Mouse (Mus musculus): ENCODE data around the gene Cgnl1.
A peak's percentile ranks its signal among the peaks of the same experiment; 100 is the strongest.

The Cgnl1 gene

DNA sequence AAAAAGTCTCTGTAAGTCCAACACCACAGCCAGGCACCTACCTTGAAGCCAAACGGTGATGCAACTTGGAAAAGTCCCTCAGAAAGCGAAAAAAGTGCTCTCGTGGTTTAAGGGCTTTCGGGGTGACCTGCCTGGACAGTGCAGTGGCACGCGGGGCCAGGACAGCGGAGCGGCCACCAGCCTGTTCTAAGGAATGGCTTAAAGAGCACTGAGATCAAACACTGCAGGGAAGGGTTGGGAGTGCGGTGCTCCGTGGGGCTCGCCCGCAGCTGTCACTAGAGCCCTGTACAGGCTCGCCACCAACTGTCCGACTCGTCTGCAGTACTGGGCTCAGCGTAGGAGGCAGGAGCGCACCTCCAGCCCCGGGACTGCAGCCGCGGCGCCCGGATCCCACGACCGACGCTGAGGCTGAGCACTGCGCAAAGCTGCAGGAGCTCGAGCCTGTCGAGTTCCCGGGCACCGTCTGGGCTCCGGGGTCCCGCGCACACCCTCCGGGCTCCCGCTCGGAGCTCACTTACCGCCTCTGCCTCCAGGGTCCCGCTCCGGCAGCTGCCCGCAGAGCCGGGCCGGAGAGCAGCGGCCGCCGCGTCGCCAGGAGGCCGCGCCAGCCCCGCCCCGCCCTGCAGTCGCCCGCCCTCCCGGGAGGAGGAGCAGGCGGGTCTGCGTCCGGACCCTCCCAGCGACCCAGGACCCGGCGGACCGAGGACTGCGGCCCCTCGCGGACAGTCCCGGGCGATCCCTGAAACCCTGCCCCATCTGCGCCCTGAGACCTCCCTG lies at the start of gene Cgnl1:
Gene Cgnl1 (minus strand): TSS at position 612 of the 777 bp plus-strand sequence.
- DNase-seq (ENCODE audit: low read depth), result no peak

DNA sequence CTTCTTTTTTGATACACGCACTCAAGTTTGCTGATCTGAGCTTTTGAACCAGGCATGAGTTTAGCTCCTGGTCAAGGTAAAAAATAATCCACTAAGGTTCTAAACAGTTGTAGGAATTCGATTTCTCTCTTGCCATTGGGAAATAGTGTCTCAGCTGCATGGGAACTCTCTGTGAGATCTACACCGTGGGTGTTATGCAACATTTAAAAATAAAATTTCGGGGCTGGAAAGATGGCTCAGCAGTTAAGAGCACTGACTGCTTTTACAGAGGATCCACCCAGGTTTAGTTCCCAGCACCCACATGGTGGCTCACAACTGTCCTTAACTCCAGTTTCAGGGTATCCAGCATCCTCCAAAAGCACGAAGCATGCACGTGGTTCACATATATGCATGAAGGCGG lies 47.1 kb upstream of the Cgnl1 start:
- DNase-seq (ENCODE audit: low read depth), result no peak

DNA sequence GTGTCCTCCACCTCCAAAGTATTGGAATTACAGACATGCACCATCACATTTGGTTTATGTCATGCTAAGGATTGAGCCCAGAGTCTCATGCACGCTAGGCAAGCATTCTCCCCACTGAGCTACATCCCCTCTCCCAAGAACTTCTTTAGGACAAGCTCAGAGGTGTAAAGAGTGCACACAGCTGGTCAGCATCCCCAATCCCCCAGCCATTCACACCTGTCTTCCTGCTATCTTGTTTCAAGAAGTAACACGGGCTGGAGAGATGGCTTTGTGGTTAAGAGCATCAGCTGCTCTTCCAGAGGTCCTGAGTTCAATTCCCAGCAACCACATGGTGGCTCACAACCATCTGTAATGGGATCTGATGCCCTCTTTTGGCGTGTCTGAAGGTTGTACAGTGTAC lies 44.7 kb upstream of the Cgnl1 start:
- no peak for DNase-seq (ENCODE audit: low read depth)

DNA sequence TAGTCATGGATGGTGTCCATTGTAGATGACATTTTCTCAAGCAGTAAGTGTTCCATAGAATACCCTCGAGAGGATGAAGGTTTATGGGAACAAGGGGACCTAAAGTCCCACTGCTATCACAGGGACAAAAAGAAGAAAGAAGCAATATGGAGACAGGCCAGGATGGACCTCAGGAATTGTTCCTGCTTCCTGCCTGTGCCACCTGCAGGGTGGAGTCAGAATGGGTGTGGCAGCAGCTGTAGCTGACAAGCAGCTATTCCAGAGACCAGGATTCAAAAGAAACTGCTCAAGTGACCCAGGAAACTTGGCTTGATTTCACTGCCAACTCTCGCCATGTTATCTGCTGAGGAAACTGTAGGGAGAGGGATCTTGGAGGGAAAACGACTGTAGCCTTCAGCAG lies 42.2 kb upstream of the Cgnl1 start:
- DNase-seq (ENCODE audit: low read depth), result no peak

DNA sequence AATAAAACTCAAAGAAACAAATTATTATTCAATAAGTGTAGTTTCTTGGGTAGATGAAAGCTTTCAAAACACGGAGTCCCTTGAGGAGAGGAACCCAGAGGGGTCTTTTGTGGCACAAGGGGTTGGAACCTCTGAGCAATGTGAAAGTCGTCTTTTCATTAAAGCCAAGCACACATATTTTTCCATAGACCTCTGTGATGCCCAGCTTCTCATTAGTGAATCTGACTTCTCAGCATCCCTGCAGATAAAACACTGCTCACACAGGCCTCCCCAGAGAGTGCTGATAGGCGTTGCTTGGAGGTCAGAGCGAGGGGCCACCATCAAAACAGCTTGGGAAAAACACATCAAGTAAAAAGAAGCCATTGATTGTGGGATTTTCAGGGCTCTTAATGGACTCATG lies 41.5 kb upstream of the Cgnl1 start:
- no peak for DNase-seq (ENCODE audit: low read depth)

DNA sequence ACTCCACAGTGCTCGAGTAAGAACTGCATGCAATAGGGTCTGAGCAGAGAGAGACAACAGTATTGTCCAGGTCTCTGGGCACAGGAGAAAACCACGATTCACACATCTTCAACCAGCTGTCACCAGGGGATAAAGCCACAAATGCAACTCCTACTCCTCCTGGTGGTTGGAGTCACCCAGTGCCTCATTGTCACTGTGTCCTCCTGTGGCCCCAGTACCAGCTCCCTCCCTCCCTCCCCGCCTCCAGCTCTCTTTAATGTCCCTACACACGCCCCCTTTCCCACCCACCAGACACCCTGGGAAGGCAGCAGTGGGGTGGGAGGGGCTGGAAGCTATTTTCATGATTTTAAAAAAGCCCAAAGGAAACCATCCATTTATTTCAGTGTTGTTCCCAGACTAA lies 41.0 kb upstream of the Cgnl1 start:
- DNase-seq (ENCODE audit: low read depth), result no peak

DNA sequence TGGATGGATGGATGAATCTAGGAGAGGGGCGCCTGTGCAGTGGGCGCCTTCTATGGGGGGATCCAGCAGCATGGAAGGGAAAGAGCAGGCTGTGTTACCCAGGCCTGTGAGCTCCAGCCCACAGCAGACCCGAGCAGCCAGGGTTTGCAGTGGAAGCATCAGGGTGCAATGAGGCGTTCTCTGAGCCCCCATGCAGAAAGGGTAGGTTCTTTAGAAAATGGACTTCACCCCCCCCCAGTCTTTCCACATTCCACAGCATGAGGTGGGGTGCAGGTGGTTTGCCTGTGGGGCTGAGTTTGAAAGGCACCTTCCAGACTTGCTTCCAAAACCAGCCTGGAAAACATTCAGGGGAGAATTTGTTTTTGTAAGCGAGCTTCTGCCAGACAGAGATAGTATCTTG lies 40.0 kb upstream of the Cgnl1 start:
- no peak for DNase-seq (ENCODE audit: low read depth)

DNA sequence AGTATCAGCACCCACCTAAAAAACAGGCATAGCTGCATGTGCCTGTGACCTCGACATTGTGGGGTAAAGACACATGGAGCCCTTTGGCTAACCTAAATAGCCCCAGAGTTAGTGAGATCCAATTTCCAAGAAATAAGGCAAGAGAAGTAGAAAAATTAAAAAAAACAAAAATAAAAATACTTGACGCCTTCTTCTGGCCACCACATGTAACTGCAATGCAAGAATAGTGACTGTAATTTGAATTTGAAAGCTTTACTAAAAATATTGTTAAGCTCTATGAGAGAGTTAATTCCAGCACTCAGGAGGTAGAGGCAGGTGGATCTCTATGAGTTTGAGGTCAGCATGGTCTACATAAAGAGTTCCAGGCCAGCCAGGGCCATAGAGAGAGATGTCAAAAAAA lies 39.3 kb upstream of the Cgnl1 start:
- DNase-seq (ENCODE audit: low read depth), result no peak

DNA sequence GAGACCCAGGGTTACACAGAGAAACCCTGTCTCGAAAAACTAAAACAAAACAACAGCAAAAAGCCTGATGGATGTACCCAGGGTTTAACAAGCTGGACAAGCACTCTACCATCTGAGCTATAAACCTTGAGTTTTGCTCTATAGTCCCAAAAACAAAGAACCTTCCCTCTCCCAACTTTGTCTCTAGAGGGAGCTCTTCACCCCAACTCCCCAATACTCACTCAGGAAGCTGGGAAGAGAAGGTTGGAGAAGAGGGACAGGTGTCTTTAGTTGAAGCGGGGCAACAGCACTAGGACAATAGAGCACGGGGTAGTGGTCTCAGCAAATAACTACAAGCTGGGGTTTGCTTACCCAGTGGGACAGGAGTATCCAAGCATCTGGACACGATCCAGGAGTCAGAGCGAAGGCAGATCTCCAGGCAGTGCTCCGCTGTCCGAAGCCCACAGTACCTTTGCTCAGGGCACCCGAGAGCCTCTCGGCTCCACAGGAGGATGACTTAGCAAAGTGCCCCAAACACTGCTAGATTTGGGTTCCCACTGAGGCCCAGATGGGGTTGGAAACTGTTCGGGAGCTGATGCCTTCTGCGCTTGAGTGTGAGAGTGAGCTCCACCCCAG lies 37.3 kb upstream of the Cgnl1 start:
- DNase-seq (ENCODE audit: low read depth), result no peak

DNA sequence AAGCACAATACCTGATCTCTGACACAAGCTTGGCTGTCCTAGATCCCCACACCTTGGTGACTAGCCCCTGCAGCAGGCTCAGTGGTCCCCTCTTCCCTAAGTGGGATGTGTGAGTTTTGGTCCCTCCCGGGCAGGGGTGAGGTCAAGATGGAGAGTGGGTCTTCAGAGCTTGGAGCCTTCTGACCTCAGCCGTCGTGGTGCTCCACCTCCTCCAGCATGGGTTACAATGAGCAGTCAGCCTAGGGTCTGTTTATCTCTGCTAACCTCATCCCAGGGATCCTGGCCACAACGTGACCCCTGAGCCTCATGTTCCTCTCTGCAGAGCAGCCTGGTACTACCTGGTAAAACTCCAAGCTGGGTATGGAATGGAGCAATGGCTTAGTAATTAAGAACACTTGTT lies 36.4 kb upstream of the Cgnl1 start:
- no peak for DNase-seq (ENCODE audit: low read depth)

DNA sequence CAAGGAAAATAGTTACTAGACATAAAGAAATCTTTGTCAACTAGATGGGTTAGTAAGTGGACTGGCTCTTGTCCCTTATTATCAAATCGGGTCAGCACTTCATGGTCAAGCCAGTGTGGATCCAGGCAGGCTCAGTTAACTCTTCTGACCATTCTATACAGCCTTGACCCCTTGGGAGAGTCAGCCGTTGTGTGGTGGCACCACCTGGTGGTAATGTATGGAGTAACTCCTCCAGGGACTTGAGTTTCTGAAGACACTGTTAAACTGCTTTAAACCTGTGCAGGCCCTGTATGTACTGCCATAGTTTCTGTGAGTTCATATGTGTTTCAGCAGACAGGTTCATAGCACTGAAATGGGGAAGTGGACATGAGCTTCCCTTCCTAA lies 35.0 kb upstream of the Cgnl1 start:
- peak; percentile 31 for DNase-seq (ENCODE audit: low read depth)

DNA sequence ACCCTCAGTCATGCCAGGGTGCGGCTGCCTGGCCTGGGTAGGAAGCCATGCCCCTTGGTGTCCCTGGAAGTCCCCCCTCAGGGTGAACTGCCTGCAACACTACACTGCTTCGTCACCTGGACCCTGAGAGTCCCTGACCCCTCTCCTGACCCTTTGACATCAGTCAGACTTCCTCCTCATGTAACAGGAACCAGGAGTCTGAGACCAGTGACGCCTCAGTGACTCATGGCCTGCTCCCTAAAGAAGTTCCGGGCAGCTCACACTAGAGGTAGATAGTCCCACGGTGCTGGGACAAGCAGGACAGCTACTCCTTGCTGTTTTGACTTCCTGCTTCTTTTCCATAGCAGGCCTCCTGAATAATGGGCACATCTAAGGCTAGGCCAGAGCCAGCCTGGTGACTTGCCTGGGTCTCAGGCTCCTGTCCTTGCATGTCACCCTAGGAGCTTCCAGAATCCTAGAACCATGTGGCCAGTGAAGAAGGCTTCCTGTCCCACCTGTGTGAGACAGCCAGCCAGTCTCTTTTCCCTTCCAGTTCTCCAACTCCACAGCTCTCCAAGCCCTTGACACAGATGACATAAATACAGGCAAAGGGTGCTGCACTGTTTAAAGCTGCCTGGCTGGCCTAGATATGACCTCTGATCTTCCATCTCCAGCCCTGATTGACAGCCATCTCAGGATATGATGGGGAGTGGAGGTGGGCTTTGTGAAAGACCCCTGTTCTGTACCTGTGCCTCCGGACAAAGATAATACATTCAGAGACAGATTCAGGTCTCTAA lies 34.4 kb upstream of the Cgnl1 start:
- no peak for DNase-seq (ENCODE audit: low read depth)

DNA sequence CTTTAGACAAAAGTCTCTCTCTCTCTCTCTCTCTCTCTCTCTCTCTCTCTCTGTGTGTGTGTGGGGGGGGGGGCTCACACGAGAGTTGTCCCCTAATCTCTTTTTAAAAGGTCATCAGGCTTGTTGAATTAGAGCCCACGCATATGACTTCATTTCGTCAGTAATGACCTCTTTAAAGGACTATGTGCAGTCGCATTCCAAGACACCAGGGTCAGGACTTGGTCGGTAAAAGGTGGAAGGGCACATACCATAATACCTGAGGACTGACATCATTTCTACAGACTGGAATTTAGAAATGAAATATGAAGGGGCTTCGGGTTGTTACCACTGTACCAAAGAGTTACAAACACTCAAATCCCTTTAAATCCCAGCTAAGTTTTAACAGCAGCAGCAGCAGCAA lies 32.7 kb upstream of the Cgnl1 start:
- no peak for DNase-seq (ENCODE audit: low read depth)

DNA sequence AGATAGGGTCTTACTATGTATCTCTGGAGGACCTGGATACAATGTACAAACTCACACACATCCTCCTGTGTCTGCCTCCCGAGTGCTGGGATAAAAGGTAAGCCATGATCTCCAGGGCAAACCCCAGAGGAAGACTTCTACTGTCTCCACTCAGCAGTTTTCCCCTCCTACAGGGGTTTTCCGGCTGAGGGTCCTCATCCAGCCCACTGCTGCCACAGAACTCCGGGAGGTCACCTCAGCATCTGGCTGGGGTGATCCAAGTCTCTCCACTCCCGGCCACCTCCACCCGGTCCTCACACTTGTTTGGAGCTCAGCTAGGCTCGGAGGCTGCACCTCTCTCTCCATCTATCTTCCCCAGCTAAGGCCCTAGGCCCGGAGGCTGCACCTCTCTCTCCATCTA lies 31.9 kb upstream of the Cgnl1 start:
- no peak for DNase-seq (ENCODE audit: low read depth)

DNA sequence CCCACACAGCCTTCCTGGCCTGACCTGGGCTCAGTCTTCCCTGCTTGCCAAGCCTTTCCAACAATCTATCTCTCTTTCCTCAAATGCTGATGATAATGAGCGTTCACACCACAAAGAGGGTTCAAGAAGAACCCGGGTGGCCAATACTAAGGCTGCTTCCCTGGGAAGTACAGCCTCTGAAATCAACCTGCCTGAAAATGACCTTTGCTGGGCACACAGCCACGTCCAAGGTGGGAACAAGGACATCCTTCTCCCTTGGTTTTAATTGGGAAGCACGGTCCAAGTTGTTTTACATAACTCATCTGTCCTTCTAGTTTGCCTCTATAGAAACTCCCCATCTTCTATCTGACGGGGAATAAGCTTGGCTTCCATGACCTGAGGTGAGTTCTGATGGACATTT lies 28.2 kb upstream of the Cgnl1 start:
- no peak for DNase-seq (ENCODE audit: low read depth)

DNA sequence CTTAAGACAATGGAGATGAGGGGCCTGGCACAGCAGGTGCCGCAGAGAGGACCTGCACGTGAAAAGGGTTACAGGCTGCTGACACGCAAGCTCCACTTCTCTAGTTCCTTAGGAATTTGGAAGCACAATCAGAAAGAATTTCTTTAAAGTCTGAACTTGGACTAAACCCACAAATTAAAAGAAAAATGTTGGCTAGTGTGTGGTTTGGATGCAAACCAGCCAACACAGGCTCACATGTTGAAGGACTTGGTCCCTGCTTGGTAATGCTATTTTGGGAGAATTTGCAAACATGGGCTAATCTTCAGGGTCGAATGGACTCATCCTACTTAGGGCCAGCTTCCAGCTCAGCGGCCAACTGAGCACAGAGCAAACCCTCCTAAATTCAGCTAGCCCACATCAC lies 26.8 kb upstream of the Cgnl1 start:
- DNase-seq (ENCODE audit: low read depth), result no peak

DNA sequence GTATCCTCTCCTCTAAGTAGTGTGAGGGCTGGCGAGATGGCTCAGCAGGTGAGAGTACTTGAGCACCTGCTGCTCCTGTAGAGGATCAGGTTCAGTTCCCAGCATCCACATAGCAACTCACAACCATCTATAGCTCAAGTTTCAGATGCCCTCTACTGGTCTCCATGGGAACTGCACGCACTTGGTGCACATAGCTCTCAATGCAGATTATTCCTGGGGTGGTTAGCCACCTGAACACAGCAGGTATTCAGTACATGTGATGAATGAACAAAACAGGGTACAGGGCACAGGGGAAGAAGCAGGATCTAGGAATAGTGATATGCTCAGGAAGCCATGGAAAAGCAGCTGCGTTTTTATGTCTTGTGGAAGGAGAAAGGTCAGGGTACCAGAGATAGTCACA lies 6.0 kb upstream of the Cgnl1 start:
- DNase-seq (ENCODE audit: low read depth), result no peak

DNA sequence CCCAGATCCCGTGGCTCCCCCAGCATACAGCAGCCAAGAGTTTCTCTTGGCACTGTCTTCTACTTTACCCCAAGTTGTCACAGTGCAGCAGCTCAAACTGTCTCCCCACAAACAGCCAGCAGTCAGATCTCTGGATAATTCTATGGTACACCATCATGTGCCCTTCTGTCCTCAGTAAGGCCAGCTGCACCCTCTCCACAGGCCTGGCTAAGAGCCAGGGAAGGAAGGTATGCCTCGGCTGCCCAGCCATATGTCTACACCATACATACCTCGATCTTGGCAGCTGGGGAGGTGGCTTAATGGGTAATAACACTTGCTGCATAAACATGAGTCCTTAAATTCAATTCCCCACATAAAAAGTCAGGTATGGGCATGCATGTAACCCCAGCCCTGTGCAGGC lies 4.9 kb upstream of the Cgnl1 start:
- no peak for DNase-seq (ENCODE audit: low read depth)

DNA sequence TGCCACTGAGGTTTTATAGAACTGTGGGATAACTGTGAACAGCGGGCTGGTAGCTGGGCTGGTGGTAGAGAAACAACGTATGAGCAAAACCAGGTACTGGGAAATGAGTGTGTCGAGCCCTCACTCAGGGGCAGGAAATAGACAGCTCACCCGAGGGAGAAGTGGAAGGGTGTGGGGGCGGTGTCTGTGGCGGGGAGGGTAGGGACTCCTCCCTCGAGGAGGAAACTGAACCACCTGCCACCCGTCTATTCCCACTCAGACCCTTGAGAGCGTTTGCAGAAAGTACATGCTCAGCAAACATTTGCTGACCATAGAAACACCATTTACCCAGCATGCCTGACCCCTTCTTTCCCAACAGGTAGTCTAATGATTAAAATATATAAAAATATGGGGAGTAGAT lies 2.2 kb upstream of the Cgnl1 start:
- DNase-seq (ENCODE audit: low read depth), result no peak

DNA sequence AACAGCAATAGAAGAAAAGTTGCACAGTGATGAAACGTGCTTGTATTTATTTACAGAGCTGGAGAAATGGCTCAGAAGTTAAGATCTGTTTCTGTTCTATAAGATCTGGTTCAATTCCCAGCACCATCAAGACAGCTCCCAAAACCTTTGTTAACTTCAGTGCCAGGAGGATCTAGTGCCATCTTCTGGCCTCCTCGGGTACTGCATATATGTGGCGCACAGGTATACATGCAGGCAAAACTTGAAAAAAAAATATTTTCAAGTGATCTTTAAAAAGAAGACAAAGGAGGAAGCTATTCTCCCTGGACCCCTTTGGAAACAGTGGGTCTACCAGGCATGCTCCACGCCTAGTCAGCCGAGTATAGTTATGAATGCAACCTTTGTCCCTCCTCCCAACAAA lies 936 bp upstream of the Cgnl1 start:
- peak; percentile 59 for DNase-seq (ENCODE audit: low read depth)

DNA sequence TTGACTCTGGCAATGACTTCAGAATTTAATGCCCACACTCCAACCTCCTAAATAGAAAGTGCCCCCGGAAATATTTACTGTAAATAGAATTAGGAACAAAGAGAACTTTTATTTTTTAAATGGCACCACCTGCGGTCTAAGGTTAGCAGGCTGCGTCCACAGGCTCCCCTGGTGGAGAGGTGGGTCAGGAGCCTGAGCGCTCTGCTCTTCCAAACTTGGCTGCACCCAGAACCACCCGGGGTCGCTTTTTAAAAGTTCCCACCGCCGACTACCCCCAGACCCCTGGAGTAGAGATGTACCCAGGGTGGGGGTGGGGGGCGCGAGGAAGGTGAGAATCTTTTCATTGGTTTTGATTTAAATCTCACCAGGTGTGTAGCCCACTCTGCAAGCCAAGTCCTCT lies 918 bp downstream of the Cgnl1 start:
- no peak for DNase-seq (ENCODE audit: low read depth)

DNA sequence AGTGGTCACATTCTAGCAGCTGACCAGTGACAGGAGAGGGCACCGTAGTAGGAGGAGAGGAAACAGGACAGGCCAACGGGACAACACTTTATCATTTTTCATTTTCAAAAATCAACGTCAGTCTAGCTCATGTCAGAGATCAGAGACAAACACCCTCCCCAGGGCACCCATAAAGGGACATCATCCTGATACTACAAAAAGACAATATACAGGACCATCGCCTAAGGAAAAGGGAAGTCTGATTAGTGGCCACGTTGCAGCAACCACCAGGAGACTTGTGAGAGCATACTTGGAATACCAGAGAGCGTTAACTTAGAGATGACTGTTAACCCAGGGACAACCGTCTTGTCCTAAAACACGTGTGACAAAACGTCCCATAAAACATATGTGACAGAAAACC lies 1.7 kb downstream of the Cgnl1 start:
- DNase-seq (ENCODE audit: low read depth), result no peak

DNA sequence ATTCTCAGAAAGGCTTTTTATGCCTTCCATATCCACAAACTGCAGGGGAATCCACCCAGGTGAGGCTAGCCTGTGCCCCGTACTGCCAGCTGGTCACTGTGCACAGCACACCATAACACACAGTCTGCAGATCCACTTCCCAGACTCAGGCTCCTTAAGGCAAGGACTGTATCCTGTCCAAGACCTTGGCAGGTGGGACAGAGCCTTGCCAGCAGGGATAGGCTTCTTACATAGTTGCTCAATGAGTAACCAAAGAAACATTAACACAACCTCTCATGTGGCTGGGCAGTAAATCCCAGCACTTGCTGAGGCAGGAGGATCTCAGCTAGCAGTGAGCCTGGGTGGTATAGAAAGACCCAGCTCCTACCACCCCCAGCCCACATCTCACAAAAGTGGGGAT lies 3.3 kb downstream of the Cgnl1 start:
- no peak for DNase-seq (ENCODE audit: low read depth)
